Mouse (Mus musculus) embryonic fibroblast, embryonic 13.5 days (primary cell): ENCODE measurements around the gene Armc7. TPM values are rescaled to one million over a fixed set of nuclear protein-coding genes. Genes with fewer than 3 reads are reported as not detected.
"Not testable (repeated sequence)": the region's sequence is repeated elsewhere in the genome, so short reads cannot be mapped to it uniquely, and the experiment has no call there.

ENCODE experiments used
- H3K27ac ChIP-seq: 2 replicates; pipeline ENCODE4 v1.5.1; 2012; ENCODE audit warnings: low read length, control low read depth, inconsistent platforms; ENCODE audit not compliant: insufficient read depth
- H3K4me1 ChIP-seq: 2 replicates; pipeline ENCODE4 v1.6.1; 2011; ENCODE audit warnings: low read length; ENCODE audit not compliant: control insufficient read depth, insufficient read depth
- H3K4me3 ChIP-seq: 2 replicates; pipeline ENCODE4 v1.5.1; 2011; ENCODE audit warnings: mild to moderate bottlenecking, control low read depth, low read length; ENCODE audit not compliant: insufficient read depth
- CTCF ChIP-seq: IDR thresholded peaks from 2 replicates; pipeline ENCODE4 v1.5.1; 2011; ENCODE audit warnings: mild to moderate bottlenecking, control low read depth, low read length, moderate library complexity, borderline replicate concordance; ENCODE audit not compliant: insufficient read depth
- POLR2A ChIP-seq: IDR thresholded peaks from 2 replicates; pipeline ENCODE4 v1.6.1; 2011; ENCODE audit warnings: low read depth, mild to moderate bottlenecking, control low read depth, low read length, moderate library complexity
- polyA plus RNA-seq: library from polyadenylated mRNA; stranded (reverse); fragments of >200 nt; gene quantifications from 2 replicates; pipeline ENCODE4 v1.2.4, GENCODE M21; 2011; ENCODE audit warnings: low read depth; ENCODE audit not compliant: missing spikeins, insufficient read length

Gene Armc7
- polyA plus RNA-seq, 1 experiment, result 7.1 TPM

DNA sequence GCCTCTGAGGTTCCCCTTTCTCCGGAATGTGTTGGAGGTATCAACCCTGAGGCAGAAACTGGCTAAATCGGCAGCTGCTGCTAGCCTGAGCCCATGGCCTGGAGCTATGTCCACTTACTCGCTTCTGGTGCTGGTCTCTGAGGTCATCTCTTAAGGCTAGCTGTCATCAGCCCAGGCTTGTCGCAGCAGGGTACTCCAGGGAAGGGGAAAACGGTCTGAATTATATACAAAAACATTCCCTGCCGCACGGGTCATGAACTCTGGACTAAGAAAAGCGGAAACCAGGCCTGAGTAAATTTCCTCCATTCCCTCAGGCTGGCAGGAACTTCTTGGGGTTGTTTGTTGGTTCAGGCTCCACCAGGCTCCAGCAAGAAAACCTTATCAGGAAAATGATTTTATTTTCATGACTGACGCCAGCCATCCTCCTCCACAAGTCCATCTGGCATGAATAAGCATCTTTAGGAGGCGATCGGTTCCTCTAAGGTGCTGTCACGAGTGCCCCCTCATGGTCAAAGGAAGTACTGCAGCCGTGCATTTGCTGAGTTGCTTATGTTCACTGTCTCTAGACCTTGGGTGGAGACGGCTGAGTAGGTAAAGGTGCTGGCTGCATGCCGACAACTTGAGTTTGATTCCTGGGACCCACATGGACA is 1.7 kb upstream of the Armc7 start:
- Histone ChIP-seq H3K4me3 (no peak overlapping the region), H3K27ac (peak overlapping the region; percentile 23), H3K4me1 (peaks cover 2% of the 10 kb centered on the region; the same call in 1 of the 2 replicates)
- TF ChIP-seq CTCF, result peak; percentile 83; the same call in 1 of the 2 replicates
- TF ChIP-seq POLR2A, result peak; percentile 32; the same call in 1 of the 2 replicates

DNA sequence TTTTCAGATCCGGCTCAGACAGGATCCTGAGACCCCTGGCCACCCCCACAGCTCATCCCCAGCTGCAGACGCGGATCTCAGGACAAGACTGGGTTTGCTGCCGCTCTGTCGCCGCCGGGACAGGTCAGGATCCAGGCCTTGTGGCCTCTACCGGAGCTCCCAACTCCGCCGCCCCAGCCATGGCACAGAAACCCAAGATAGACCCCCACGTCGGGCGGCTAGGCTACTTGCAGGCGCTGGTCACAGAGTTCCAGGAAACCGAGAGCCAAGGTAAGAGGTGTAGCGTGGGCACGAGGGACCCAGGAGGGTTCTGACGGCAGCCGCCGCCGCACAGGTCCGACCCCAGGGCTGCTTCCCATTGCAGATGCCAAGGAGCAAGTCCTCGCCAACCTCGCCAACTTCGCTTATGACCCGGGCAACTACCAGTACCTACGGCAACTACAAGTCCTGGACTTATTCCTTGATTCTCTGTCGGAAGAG is 331 bp downstream of the Armc7 start:
- TF ChIP-seq CTCF (no peak), POLR2A (no peak)
- H3K4me3 ChIP-seq, result peak overlapping the region; percentile 87
- no peak overlapping the region for H3K27ac ChIP-seq
- peaks cover 2% of the 10 kb centered on the region; the same call in 1 of the 2 replicates for H3K4me1 ChIP-seq

GRCm38 (mm10) chr11:115476630-115477029 is 1.2 kb downstream of the Armc7 start:
- not testable (repeated sequence) for H3K4me1 ChIP-seq, H3K4me3 ChIP-seq, H3K27ac ChIP-seq

- H3K27ac ChIP-seq, H3K4me3 ChIP-seq, H3K4me1 ChIP-seq: not testable (repeated sequence)
These were observed 1.9 kb downstream of the Armc7 start for GRCm38 (mm10) chr11:115477388-115477787.

- no peak for TF ChIP-seq CTCF
- TF ChIP-seq POLR2A, result no peak
- peaks cover 2% of the 10 kb centered on the region; the same call in 1 of the 2 replicates for H3K4me1 ChIP-seq
- no peak overlapping the region for H3K27ac ChIP-seq
- no peak overlapping the region for H3K4me3 ChIP-seq
These were observed 3.0 kb downstream of the Armc7 start for GRCm38 (mm10) chr11:115478296-115478938.

GRCm38 (mm10) chr11:115481553-115482259 is 6.2 kb downstream of the Armc7 start:
- TF ChIP-seq POLR2A (no peak), CTCF (no peak)
- no peak overlapping the region for H3K27ac ChIP-seq
- no peak overlapping the region for H3K4me3 ChIP-seq
- H3K4me1 ChIP-seq, result no peaks in the 10 kb centered on the region

GRCm38 (mm10) chr11:115483278-115483677 is 7.8 kb downstream of the Armc7 start:
- Histone ChIP-seq H3K4me3 (no peak overlapping the region), H3K4me1 (no peaks in the 10 kb centered on the region), H3K27ac (no peak overlapping the region)
- TF ChIP-seq CTCF, result no peak
- no peak for TF ChIP-seq POLR2A

GRCm38 (mm10) chr11:115483726-115484125 is 8.3 kb downstream of the Armc7 start:
- peak; percentile 69; the same call in 1 of the 2 replicates for TF ChIP-seq CTCF
- no peak for TF ChIP-seq POLR2A

GRCm38 (mm10) chr11:115485155-115485554 is 9.7 kb downstream of the Armc7 start:
- no peaks in the 10 kb centered on the region for H3K4me1 ChIP-seq
- no peak for TF ChIP-seq CTCF
- no peak for TF ChIP-seq POLR2A
- no peak overlapping the region for H3K27ac ChIP-seq

More at GRCm38 (mm10) chr11:115483726-115484125, 8.3 kb downstream of the Armc7 start:
- H3K4me3 ChIP-seq, result no peak overlapping the region
- H3K4me1 ChIP-seq, result no peaks in the 10 kb centered on the region
- H3K27ac ChIP-seq, result no peak overlapping the region

More at GRCm38 (mm10) chr11:115485155-115485554, 9.7 kb downstream of the Armc7 start:
- H3K4me3 ChIP-seq, result no peak overlapping the region
